Mouse (Mus musculus) heart, postnatal 0 days (tissue): ENCODE data around the gene Cela3b.

Source experiments
- CTCF ChIP-seq: IDR thresholded peaks from 2 replicates; pipeline ENCODE4 v1.5.1; 2016; ENCODE audit warnings: antibody characterized with exemption, control low read depth, low read depth
- EP300 ChIP-seq: IDR thresholded peaks from 2 replicates; pipeline ENCODE4 v1.6.1; 2016; ENCODE audit warnings: antibody characterized with exemption, low read depth

DNA sequence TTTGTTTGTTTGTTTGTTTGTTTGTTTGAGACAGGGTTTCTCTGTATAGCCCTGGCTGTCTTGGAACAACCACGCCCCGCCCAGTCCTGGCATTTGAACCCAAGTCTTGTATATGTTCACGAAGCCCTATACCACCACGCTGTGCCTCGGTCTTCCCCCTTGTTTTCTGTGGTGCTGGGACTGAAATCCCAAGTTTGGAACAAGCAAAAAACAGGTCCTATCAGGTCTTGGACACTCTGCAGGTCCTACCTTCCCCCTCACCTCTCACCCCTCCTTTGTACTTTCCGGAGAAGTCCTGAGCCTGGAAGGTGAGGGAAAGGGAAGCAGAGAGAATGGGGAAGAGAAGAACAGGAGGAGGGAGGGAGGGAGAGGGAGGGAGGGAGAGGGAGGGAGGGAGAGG lies 21.9 kb upstream of the Cela3b start:
- TF ChIP-seq CTCF: no peak
- TF ChIP-seq EP300: no peak
